In the genomic region with DNA sequence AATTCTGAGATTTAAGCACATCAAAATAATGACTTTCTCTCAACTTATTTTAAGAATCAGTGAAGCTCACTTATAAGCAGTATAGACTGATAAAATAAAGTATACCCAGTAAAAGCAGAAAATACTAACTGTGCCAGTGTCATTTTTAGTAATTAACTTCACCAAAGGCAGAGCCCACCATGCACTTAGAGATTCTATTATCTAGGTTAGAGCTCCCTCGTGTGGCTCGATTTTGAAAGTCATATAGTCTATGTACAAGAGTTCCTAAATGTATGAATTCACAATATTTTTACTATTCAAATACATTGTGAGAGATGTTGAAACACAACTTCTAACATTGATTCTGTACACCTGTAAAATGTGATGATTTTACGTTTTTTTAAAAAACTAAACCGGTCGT, we compare ENCODE assay signal across 7 mouse cellular contexts.
DNase-seq lines count a peak whose midpoint lies in the region.

No protein-coding gene starts in this region.

- intact Hi-C loops in left cerebral cortex, postnatal 4 days (cut with DNase I) = loop anchor here (10.0 kb wide), 2 partner anchors 100 to 730 kb away; no protein-coding TSS in a partner anchor

- DNase-seq in right cerebral cortex, adult 18-20 months = peak; percentile 7
- no peak for DNase-seq in right cerebral cortex, postnatal 25 days
- DNase-seq in cerebellum, adult 8-10 months = peak; percentile 9
- peak; percentile 13 to 58 for DNase-seq in frontal cortex, postnatal 36 days (ENCODE audit: low spot score in 2 of 2)
- DNase-seq in left cerebral cortex, postnatal 4 days = peak; percentile 24
- peak; percentile 17 to 63 for DNase-seq in right cerebral cortex, adult 2 months (ENCODE audit: low spot score in 2 of 2)
- no peak for DNase-seq in urinary bladder, adult 18-20 months (ENCODE audit: low spot score in 2 of 2)

Comparison
In these comparisons a context has a peak if more than half of its experiments do, and no peak if none do; other contexts are left out.
1. DNase-seq: peak in right cerebral cortex, adult 18-20 months (single experiment), cerebellum, adult 8-10 months (single experiment), frontal cortex, postnatal 36 days (2 of 2), left cerebral cortex, postnatal 4 days (single experiment) and right cerebral cortex, adult 2 months (2 of 2); none in right cerebral cortex, postnatal 25 days (single experiment) and urinary bladder, adult 18-20 months (0 of 2).